Mouse (Mus musculus): ENCODE results near the gene Map3k21.

Map3k21 gene

GRCm38 (mm10) chr8:125914386-125914785 is 4.1 kb downstream of the Map3k21 start:
- DNase-seq (ENCODE audit: low read depth): no peak

GRCm38 (mm10) chr8:125917013-125917412 is 6.8 kb downstream of the Map3k21 start:
- no peak for DNase-seq (ENCODE audit: low read depth)

GRCm38 (mm10) chr8:125918719-125919118 is 8.5 kb downstream of the Map3k21 start:
- no peak for DNase-seq (ENCODE audit: low read depth)

- DNase-seq (ENCODE audit: low read depth): no peak
These were observed 9.3 kb downstream of the Map3k21 start for GRCm38 (mm10) chr8:125919560-125919959.

GRCm38 (mm10) chr8:125920281-125920680 is 10.0 kb downstream of the Map3k21 start:
- no peak for DNase-seq (ENCODE audit: low read depth)

- no peak for DNase-seq (ENCODE audit: low read depth)
These were observed 10.5 kb downstream of the Map3k21 start for GRCm38 (mm10) chr8:125920761-125921160.

GRCm38 (mm10) chr8:125922333-125922732 is 12.1 kb downstream of the Map3k21 start:
- DNase-seq (ENCODE audit: low read depth): no peak

GRCm38 (mm10) chr8:125926636-125927035 is 16.4 kb downstream of the Map3k21 start:
- DNase-seq (ENCODE audit: low read depth): no peak

- no peak for DNase-seq (ENCODE audit: low read depth)
These were observed 20.2 kb downstream of the Map3k21 start for GRCm38 (mm10) chr8:125930276-125931046.

GRCm38 (mm10) chr8:125931822-125932221 is 21.6 kb downstream of the Map3k21 start:
- DNase-seq (ENCODE audit: low read depth): no peak

GRCm38 (mm10) chr8:125935649-125936048 is 25.4 kb downstream of the Map3k21 start:
- DNase-seq (ENCODE audit: low read depth): peak; percentile 40

GRCm38 (mm10) chr8:125944511-125944910 is 34.3 kb downstream of the Map3k21 start:
- DNase-seq (ENCODE audit: low read depth): no peak

GRCm38 (mm10) chr8:125948696-125949308 is 38.6 kb downstream of the Map3k21 start:
- DNase-seq (ENCODE audit: low read depth): no peak

GRCm38 (mm10) chr8:125950007-125950940 is 40.0 kb downstream of the Map3k21 start:
- peak; percentile 90 for DNase-seq (ENCODE audit: low read depth)

- peak; percentile 22 for DNase-seq (ENCODE audit: low read depth)
These were observed 45.4 kb downstream of the Map3k21 start for GRCm38 (mm10) chr8:125955671-125956070.

GRCm38 (mm10) chr8:125956796-125957195 is 46.5 kb downstream of the Map3k21 start:
- DNase-seq (ENCODE audit: low read depth): no peak

- DNase-seq (ENCODE audit: low read depth): no peak
These were observed 47.2 kb downstream of the Map3k21 start for GRCm38 (mm10) chr8:125957226-125957993.

- DNase-seq (ENCODE audit: low read depth): no peak
These were observed 47.7 kb downstream of the Map3k21 start for GRCm38 (mm10) chr8:125957994-125958368.

- no peak for DNase-seq (ENCODE audit: low read depth)
These were observed 49.1 kb downstream of the Map3k21 start for GRCm38 (mm10) chr8:125959363-125959771.

- DNase-seq (ENCODE audit: low read depth): no peak
These were observed 49.8 kb downstream of the Map3k21 start for GRCm38 (mm10) chr8:125960037-125960436.

- no peak for DNase-seq (ENCODE audit: low read depth)
These were observed 51.5 kb downstream of the Map3k21 start for GRCm38 (mm10) chr8:125961790-125962189.

GRCm38 (mm10) chr8:125963807-125964211 is 53.6 kb downstream of the Map3k21 start:
- DNase-seq (ENCODE audit: low read depth): no peak
